In genomic region chr7:139850152-139850551, GRCm38 (mm10) we compare ENCODE assay signal across 11 mouse cellular contexts. TPM values are rescaled to one million over a fixed set of nuclear protein-coding genes. Genes with fewer than 3 reads are reported as not detected.
A peak's percentile ranks its signal among the peaks of the same experiment; 100 is the strongest.
DNase-seq lines count a peak whose midpoint lies in the region; ATAC-seq and TF ChIP-seq lines count a peak whose summit lies in the region.
"Had no signal": no experiment of that assay in that cellular context is flagged by ENCODE, and none has a peak within 500 bp of the region (broad histone marks: within the 10 kb centered on the region; RNA-seq: fewer than 3 reads in every experiment).

No protein-coding gene starts in this region.

- no peaks in the 10 kb centered on the region for H3K9me3 ChIP-seq in embryonic facial prominence, embryonic 10.5 days
- H3K9me3 ChIP-seq in hindbrain, embryonic 10.5 days, result no peaks in the 10 kb centered on the region
- no peaks in the 10 kb centered on the region for H3K9me3 ChIP-seq in neural tube, embryonic 12.5 days
- no peaks in the 10 kb centered on the region for H3K9me3 ChIP-seq in liver, postnatal 0 days (ENCODE audit: low read length)
- H3K9me3 ChIP-seq: limb, embryonic 12.5 days had no signal

- ATAC-seq in neural tube, embryonic 12.5 days (ENCODE audit: low FRiP score, low read depth), result peak; percentile 77
- no peak for ATAC-seq in liver, postnatal 0 days

- TF ChIP-seq CTCF in liver, postnatal 0 days (IDR thresholded peaks at IDR 0.05; ENCODE audit: low read depth), result no peak

- H3K4me2 ChIP-seq in neural tube, embryonic 12.5 days (replicated peaks), result no peak overlapping the region
- no peak overlapping the region for H3K4me2 ChIP-seq in liver, postnatal 0 days (ENCODE audit: low read depth, low read length)
- H3K4me2 ChIP-seq: limb, embryonic 12.5 days had no signal

- no peak for TF ChIP-seq EP300 in liver, postnatal 0 days (IDR thresholded peaks at IDR 0.05; ENCODE audit: low read depth)

- WGBS in embryonic facial prominence, embryonic 10.5 days, result 32% methylated on average over 6 of the region's 6 CpGs
- WGBS in hindbrain, embryonic 10.5 days, result 27% methylated on average over 6 of the region's 6 CpGs
- WGBS in neural tube, embryonic 12.5 days, result 8% methylated on average over 6 of the region's 6 CpGs
- WGBS in liver, postnatal 0 days (ENCODE audit: insufficient replicate concordance), result 44% methylated on average over 6 of the region's 6 CpGs

- DNase-seq in layer of hippocampus, postnatal 10 days (ENCODE audit: low spot score in 2 of 2), result peak; percentile 18 to 33
- DNase-seq in layer of hippocampus, postnatal 25 days (ENCODE audit: extremely low spot score in 1 of 2, low spot score in 1 of 2), result no peak
- DNase-seq in embryonic facial prominence, embryonic 10.5 days (ENCODE audit: low spot score), result peak; percentile 16
- DNase-seq in hindbrain, embryonic 10.5 days (ENCODE audit: low spot score), result peak; percentile 29
- no peak for DNase-seq in liver, postnatal 0 days
- no peak for DNase-seq in gastrocnemius, postnatal 10 days
- DNase-seq: gastrocnemius, postnatal 36 days; thymus, adult 18-20 months had no signal

- no peak overlapping the region for H3K9ac ChIP-seq in neural tube, embryonic 12.5 days
- H3K9ac ChIP-seq in liver, postnatal 0 days (replicated peaks), result no peak overlapping the region
- H3K9ac ChIP-seq: limb, embryonic 12.5 days had no signal

- H3K27ac ChIP-seq in embryonic facial prominence, embryonic 10.5 days (replicated peaks), result no peak overlapping the region
- peak overlapping the region; percentile 43 for H3K27ac ChIP-seq in hindbrain, embryonic 10.5 days
- H3K27ac ChIP-seq in neural tube, embryonic 12.5 days, result peak overlapping the region; percentile 29; the same call in 1 of the 2 replicates
- H3K27ac ChIP-seq in liver, postnatal 0 days (ENCODE audit: low read depth), result no peak overlapping the region
- H3K27ac ChIP-seq: limb, embryonic 12.5 days; macrophage had no signal

- H3K4me1 ChIP-seq in embryonic facial prominence, embryonic 10.5 days, result peaks cover 13% of the 10 kb centered on the region
- peaks cover 26% of the 10 kb centered on the region for H3K4me1 ChIP-seq in hindbrain, embryonic 10.5 days (replicated peaks)
- peaks cover 20% of the 10 kb centered on the region for H3K4me1 ChIP-seq in neural tube, embryonic 12.5 days
- no peaks in the 10 kb centered on the region for H3K4me1 ChIP-seq in liver, postnatal 0 days (ENCODE audit: insufficient read depth)

- H3K4me3 ChIP-seq in embryonic facial prominence, embryonic 10.5 days, result no peak overlapping the region
- H3K4me3 ChIP-seq in hindbrain, embryonic 10.5 days, result no peak overlapping the region
- H3K4me3 ChIP-seq in neural tube, embryonic 12.5 days, result no peak overlapping the region
- no peak overlapping the region for H3K4me3 ChIP-seq in liver, postnatal 0 days (ENCODE audit: low read depth, low read length)
- H3K4me3 ChIP-seq: limb, embryonic 12.5 days had no signal

- H3K27me3 ChIP-seq in embryonic facial prominence, embryonic 10.5 days (replicated peaks; ENCODE audit: low read depth, poor library complexity, severe bottlenecking), result no peaks in the 10 kb centered on the region
- H3K27me3 ChIP-seq in hindbrain, embryonic 10.5 days (ENCODE audit: insufficient read depth, poor library complexity, severe bottlenecking), result 0 out of 2 replicates have a peak, but pooled peaks cover 9% of the 10 kb centered on the region
- no peaks in the 10 kb centered on the region; the same call in 1 of the 2 replicates for H3K27me3 ChIP-seq in neural tube, embryonic 12.5 days (replicated peaks)
- H3K27me3 ChIP-seq in liver, postnatal 0 days (ENCODE audit: insufficient read depth, low read length), result no peaks in the 10 kb centered on the region

- H3K36me3 ChIP-seq in embryonic facial prominence, embryonic 10.5 days (replicated peaks), result no peaks in the 10 kb centered on the region
- H3K36me3 ChIP-seq in hindbrain, embryonic 10.5 days, result peaks cover 5% of the 10 kb centered on the region; the same call in 1 of the 2 replicates
- H3K36me3 ChIP-seq in neural tube, embryonic 12.5 days, result 0 out of 2 replicates have a peak, but pooled peaks cover 2% of the 10 kb centered on the region
- no peaks in the 10 kb centered on the region for H3K36me3 ChIP-seq in liver, postnatal 0 days (replicated peaks; ENCODE audit: insufficient read depth, low read length)
- H3K36me3 ChIP-seq: limb, embryonic 12.5 days had no signal

RNA-seq across cellular contexts. Expression of gene Adgra1, which starts 16.2 kb away (rescaled TPM):
- total RNA-seq in layer of hippocampus, postnatal 10 days (2021), result 10 to 100 TPM; 47.8 to 49.8 TPM
- 10 to 100 TPM; 52.4 to 54.7 TPM for total RNA-seq in layer of hippocampus, postnatal 25 days (2021)
- 1.00 and 2.5 TPM in 2 replicates for polyA plus RNA-seq in embryonic facial prominence, embryonic 10.5 days (2016; fragmentation: Nextera tagmentation; extraction: Ambion mirVana)
- 8.2 and 19.2 TPM in 2 replicates for polyA plus RNA-seq in hindbrain, embryonic 10.5 days (2016; fragmentation: Nextera tagmentation; extraction: Ambion mirVana)
- 20.0 and 21.0 TPM in 2 replicates for polyA plus RNA-seq in neural tube, embryonic 12.5 days (2016; fragmentation: Nextera tagmentation; extraction: Ambion mirVana)
- polyA plus RNA-seq in liver, postnatal 0 days (2015; fragmentation: Nextera tagmentation; extraction: Ambion mirVana), result not detected in 2 replicates
- total RNA-seq in gastrocnemius, postnatal 10 days (2021), result under 1 TPM; 0.20 to 0.26 TPM
- polyA plus RNA-seq: limb, embryonic 12.5 days; macrophage had no signal

RNA-seq across cellular contexts. Expression of gene Kndc1, which starts 44.3 kb away (rescaled TPM):
- 10 to 100 TPM; 49.1 to 56.1 TPM for total RNA-seq in layer of hippocampus, postnatal 10 days (2021)
- 10 to 100 TPM; 90.1 to 95.0 TPM for total RNA-seq in layer of hippocampus, postnatal 25 days (2021)
- polyA plus RNA-seq in embryonic facial prominence, embryonic 10.5 days (2016; fragmentation: Nextera tagmentation; extraction: Ambion mirVana), result 0.11 and 0.40 TPM in 2 replicates
- 0.58 and 1.0 TPM in 2 replicates for polyA plus RNA-seq in hindbrain, embryonic 10.5 days (2016; fragmentation: Nextera tagmentation; extraction: Ambion mirVana)
- 2.7 and 3.1 TPM in 2 replicates for polyA plus RNA-seq in neural tube, embryonic 12.5 days (2016; fragmentation: Nextera tagmentation; extraction: Ambion mirVana)
- polyA plus RNA-seq in liver, postnatal 0 days (2015; fragmentation: Nextera tagmentation; extraction: Ambion mirVana), result not detected in 2 replicates
- under 1 TPM; 0.27 to 0.40 TPM for total RNA-seq in gastrocnemius, postnatal 10 days (2021)
- total RNA-seq: gastrocnemius, postnatal 36 days had no signal
- polyA plus RNA-seq: macrophage had no signal

Comparison
In these comparisons a context has a peak if more than half of its experiments do, and no peak if none do; other contexts are left out.
1. DNase-seq: peak in layer of hippocampus, postnatal 10 days (2 of 2), embryonic facial prominence, embryonic 10.5 days (single experiment) and hindbrain, embryonic 10.5 days (single experiment); none in layer of hippocampus, postnatal 25 days (0 of 2), liver, postnatal 0 days (single experiment) and gastrocnemius, postnatal 10 days (single experiment).
2. H3K27ac ChIP-seq: peak in hindbrain, embryonic 10.5 days (single experiment) and neural tube, embryonic 12.5 days (single experiment); none in embryonic facial prominence, embryonic 10.5 days (single experiment) and liver, postnatal 0 days (single experiment).